Mouse (Mus musculus) embryonic facial prominence, embryonic 11.5 days (tissue): Measurements from ENCODE around the gene Bbs2. TPM values are rescaled to one million over a fixed set of nuclear protein-coding genes. Genes with fewer than 3 reads are reported as not detected.
A peak's percentile ranks its signal among the peaks of the same experiment; 100 is the strongest.
"Not testable (repeated sequence)": the region's sequence is repeated elsewhere in the genome, so short reads cannot be mapped to it uniquely, and the experiment has no call there.

Source experiments
- ATAC-seq: fragments of 200-750 bp; cut with Nextera tagmentation; replicated peaks from 2 replicates; pipeline ENCODE4 v1.8.0; 2017; ENCODE audit warnings: low read depth; ENCODE audit not compliant: insufficient number of reproducible peaks, low FRiP score, low TSS enrichment
- DNase-seq: peaks from one replicate; pipeline ENCODE4 v3.0.0-alpha.2; 2015; ENCODE audit warnings: low spot score
- H3K27ac ChIP-seq: fragments of 300-500 bp; sonication (generic); replicated peaks from 2 replicates; pipeline ENCODE4 v1.5.1; 2014; ENCODE audit warnings: mild to moderate bottlenecking, low read depth, low read length, control low read depth
- H3K27me3 ChIP-seq: fragments of 300-500 bp; sonication (generic); 2 replicates; pipeline ENCODE4 v1.6.1; 2014; ENCODE audit warnings: mild to moderate bottlenecking, low read length, moderate library complexity, mixed read lengths; ENCODE audit not compliant: control insufficient read depth, insufficient read depth
- H3K36me3 ChIP-seq: fragments of 300-500 bp; sonication (generic); replicated peaks from 2 replicates; pipeline ENCODE4 v1.6.1; 2014; ENCODE audit warnings: low read depth, mild to moderate bottlenecking, low read length, moderate library complexity, mixed read lengths; ENCODE audit not compliant: control insufficient read depth, insufficient read depth
- H3K4me1 ChIP-seq: fragments of 300-500 bp; sonication (generic); 2 replicates; pipeline ENCODE4 v1.6.1; 2014; ENCODE audit warnings: low read length, mixed read lengths; ENCODE audit not compliant: control insufficient read depth, insufficient read depth
- H3K4me2 ChIP-seq: fragments of 300-500 bp; sonication (generic); 2 replicates; pipeline ENCODE4 v1.6.1; 2014; ENCODE audit warnings: low read depth, mild to moderate bottlenecking, control low read depth, low read length, moderate library complexity
- H3K4me3 ChIP-seq: fragments of 300-500 bp; sonication (generic); 2 replicates; pipeline ENCODE4 v1.5.1; 2014; ENCODE audit warnings: low read depth, low read length, control low read depth
- H3K9ac ChIP-seq: fragments of 300-500 bp; sonication (generic); replicated peaks from 2 replicates; pipeline ENCODE4 v1.6.1; 2014; ENCODE audit warnings: mild to moderate bottlenecking, control low read depth, low read length
- H3K9me3 ChIP-seq: fragments of 300-500 bp; sonication (generic); replicated peaks from 2 replicates; pipeline ENCODE4 v1.6.1; 2016; ENCODE audit warnings: mild to moderate bottlenecking, low read length, inconsistent platforms, mixed read lengths; ENCODE audit not compliant: control insufficient read depth
- WGBS: fragments of 180-500 bp; shearing (Covaris S2); extraction: QIAGEN DNeasy Blood & Tissue Kit; methylation state at CpG from one replicate; pipeline ENCODE4 v1.1.7; 2014; 5-methylcytosine and 5-hydroxymethylcytosine counted together
- polyA plus RNA-seq: library from polyadenylated mRNA; unstranded; fragments of >200 nt; fragmentation: Nextera tagmentation; extraction: Ambion mirVana; gene quantifications from 2 replicates; pipeline ENCODE4 v1.2.1, GENCODE M21; 2014

Gene Bbs2
- polyA plus RNA-seq, 1 experiment from 2014 or later, result 21.0 TPM

- Histone ChIP-seq H3K4me3 (peak overlapping the region; percentile 84), H3K9me3 (no peaks in the 10 kb centered on the region), H3K27me3 (no peaks in the 10 kb centered on the region), H3K36me3 (no peaks in the 10 kb centered on the region), H3K4me2 (peak overlapping the region; percentile 65), H3K4me1 (no peaks in the 10 kb centered on the region), H3K9ac (peak overlapping the region; percentile 70), H3K27ac (no peak overlapping the region)
- peak; percentile 14 for DNase-seq
- ATAC-seq, result no peak
- 11% methylated on average over 15 of the region's 15 CpGs for WGBS
Observed at GRCm38 (mm10) chr8:94037806-94038205, 60.9 kb downstream of the Bbs2 start.

- Histone ChIP-seq H3K4me2 (peak within 1 kb of the TSS; percentile 65), H3K36me3 (no peaks in the 10 kb centered on the region), H3K4me1 (no peaks in the 10 kb centered on the region), H3K27me3 (no peaks in the 10 kb centered on the region), H3K9ac (peak within 1 kb of the TSS; percentile 70), H3K9me3 (no peaks in the 10 kb centered on the region), H3K27ac (peak within 1 kb of the TSS; percentile 52; the same call in 1 of the 2 replicates), H3K4me3 (peak within 1 kb of the TSS; percentile 84)
- WGBS, result under 1% methylated on average over 41 of the region's 41 CpGs
- ATAC-seq (peak; percentile 98), DNase-seq (peak; percentile 99)
Observed at GRCm38 (mm10) chr8:94036944-94037524, 61.7 kb downstream of the Bbs2 start, which contains the start of the genes Nudt21 and Ogfod1. TSS of gene Nudt21 (minus strand) at chr8:94037031. TSS of gene Ogfod1 (plus strand) at chr8:94037198.

- peak; percentile 78 for DNase-seq
- WGBS, result under 1% methylated on average over 21 of the region's 32 CpGs
- H3K36me3 ChIP-seq, H3K4me1 ChIP-seq, H3K27me3 ChIP-seq, H3K9me3 ChIP-seq: not testable (repeated sequence)
- Histone ChIP-seq H3K9ac (peak overlapping the region; percentile 70), H3K27ac (peak overlapping the region; percentile 52; the same call in 1 of the 2 replicates), H3K4me2 (peak overlapping the region; percentile 40), H3K4me3 (peak overlapping the region; percentile 84)
- ATAC-seq, result peak; percentile 94
Observed at GRCm38 (mm10) chr8:94036541-94036940, 62.2 kb downstream of the Bbs2 start.

- Histone ChIP-seq H3K27ac (no peak overlapping the region), H3K4me3 (peak overlapping the region; percentile 7; the same call in 1 of the 2 replicates), H3K4me1 (no peaks in the 10 kb centered on the region), H3K27me3 (no peaks in the 10 kb centered on the region), H3K9ac (no peak overlapping the region; the same call in 1 of the 2 replicates), H3K9me3 (no peaks in the 10 kb centered on the region), H3K4me2 (peak overlapping the region; percentile 8; the same call in 1 of the 2 replicates), H3K36me3 (no peaks in the 10 kb centered on the region)
- DNase-seq, result no peak
- 63% methylated on average over 5 of the region's 5 CpGs for WGBS
- ATAC-seq, result no peak
Observed at GRCm38 (mm10) chr8:94035200-94035599, 63.5 kb downstream of the Bbs2 start.

- ATAC-seq, result no peak
- H3K4me3 ChIP-seq, result no peak overlapping the region
- H3K9ac ChIP-seq, result no peak overlapping the region
- no peak overlapping the region for H3K27ac ChIP-seq
- no peaks in the 10 kb centered on the region for H3K9me3 ChIP-seq
- DNase-seq, result no peak
- WGBS, result 69% methylated on average over 3 of the region's 3 CpGs
- H3K4me1 ChIP-seq, result no peaks in the 10 kb centered on the region
- H3K4me2 ChIP-seq, result no peak overlapping the region
- no peaks in the 10 kb centered on the region for H3K36me3 ChIP-seq
- H3K27me3 ChIP-seq, result no peaks in the 10 kb centered on the region
Observed at GRCm38 (mm10) chr8:94033601-94034000, 65.1 kb downstream of the Bbs2 start.

GRCm38 (mm10) chr8:94029701-94030100 is 69.0 kb downstream of the Bbs2 start:
- Histone ChIP-seq H3K27ac (no peak overlapping the region), H3K36me3 (peaks cover 3% of the 10 kb centered on the region), H3K4me2 (no peak overlapping the region), H3K9ac (no peak overlapping the region), H3K9me3 (no peaks in the 10 kb centered on the region), H3K4me1 (no peaks in the 10 kb centered on the region), H3K4me3 (no peak overlapping the region), H3K27me3 (no peaks in the 10 kb centered on the region)
- ATAC-seq (no peak), DNase-seq (no peak)
- WGBS, result 92% methylated on average over 9 of the region's 9 CpGs

GRCm38 (mm10) chr8:94023916-94024315 is 74.8 kb downstream of the Bbs2 start:
- Histone ChIP-seq H3K4me2 (no peak overlapping the region), H3K36me3 (peaks cover 11% of the 10 kb centered on the region), H3K9ac (no peak overlapping the region), H3K4me3 (no peak overlapping the region), H3K9me3 (no peaks in the 10 kb centered on the region), H3K27ac (no peak overlapping the region), H3K4me1 (no peaks in the 10 kb centered on the region), H3K27me3 (no peaks in the 10 kb centered on the region)
- DNase-seq (no peak), ATAC-seq (no peak)
- WGBS, result 96% methylated on average over 6 of the region's 6 CpGs
